Mouse (Mus musculus): Measurements from ENCODE around the gene Slc4a2. TPM values are rescaled to one million over a fixed set of nuclear protein-coding genes. Genes with fewer than 3 reads are reported as not detected.
"Not testable (repeated sequence)": the region's sequence is repeated elsewhere in the genome, so short reads cannot be mapped to it uniquely, and the experiment has no call there.

The Slc4a2 gene
- total RNA-seq, 4 experiments from 2014 or later, result 31.0 to 52.6 (median 39.2) TPM

GRCm38 (mm10) chr5:24393392-24393997, 30.1 kb upstream of the Slc4a2 start, which contains the start of gene Abcb8:
TSS of gene Abcb8 (plus strand) at chr5:24393663.
- DNase-seq (ENCODE audit: low spot score in 2 of 2), result peak; percentile 51 to 83

GRCm38 (mm10) chr5:24394165-24394894, 29.3 kb upstream of the Slc4a2 start:
- DNase-seq (ENCODE audit: low spot score in 2 of 2), result peak; percentile 96

GRCm38 (mm10) chr5:24396254-24396653, 27.4 kb upstream of the Slc4a2 start:
- not testable (repeated sequence) for DNase-seq (ENCODE audit: low spot score in 2 of 2)

GRCm38 (mm10) chr5:24399686-24400085, 24.0 kb upstream of the Slc4a2 start:
- no peak for DNase-seq (ENCODE audit: low spot score in 2 of 2)

- DNase-seq (ENCODE audit: low spot score in 2 of 2), result no peak
These were observed 23.3 kb upstream of the Slc4a2 start for GRCm38 (mm10) chr5:24400362-24400761.

- DNase-seq (ENCODE audit: low spot score in 2 of 2), result no peak
These were observed 22.6 kb upstream of the Slc4a2 start for GRCm38 (mm10) chr5:24400911-24401605.

- no peak for DNase-seq (ENCODE audit: low spot score in 2 of 2)
These were observed 21.7 kb upstream of the Slc4a2 start for GRCm38 (mm10) chr5:24401969-24402368.

- no peak for DNase-seq (ENCODE audit: low spot score in 2 of 2)
These were observed 18.9 kb upstream of the Slc4a2 start for GRCm38 (mm10) chr5:24404594-24405360.

GRCm38 (mm10) chr5:24405389-24405876, 18.2 kb upstream of the Slc4a2 start:
- DNase-seq (ENCODE audit: low spot score in 2 of 2), result no peak

GRCm38 (mm10) chr5:24408651-24409050, 15.0 kb upstream of the Slc4a2 start:
- DNase-seq (ENCODE audit: low spot score in 2 of 2), result no peak

- DNase-seq (ENCODE audit: low spot score in 2 of 2), result peak in 1 of 2 experiments; percentile 8
These were observed 14.2 kb upstream of the Slc4a2 start for GRCm38 (mm10) chr5:24409466-24409865.

GRCm38 (mm10) chr5:24412063-24412462, 11.6 kb upstream of the Slc4a2 start:
- no peak for DNase-seq (ENCODE audit: low spot score in 2 of 2)

GRCm38 (mm10) chr5:24413042-24413693, 10.5 kb upstream of the Slc4a2 start, which contains the start of gene Asic3:
TSS of gene Asic3 (plus strand) at chr5:24413392.
- no peak for DNase-seq (ENCODE audit: low spot score in 2 of 2)

GRCm38 (mm10) chr5:24413938-24414337, 9.7 kb upstream of the Slc4a2 start:
- DNase-seq (ENCODE audit: low spot score in 2 of 2), result no peak

GRCm38 (mm10) chr5:24416222-24416736, 7.4 kb upstream of the Slc4a2 start:
- DNase-seq (ENCODE audit: low spot score in 2 of 2), result peak; percentile 37 to 50

- no peak for DNase-seq (ENCODE audit: low spot score in 2 of 2)
These were observed 6.0 kb upstream of the Slc4a2 start for GRCm38 (mm10) chr5:24417587-24417986.

- DNase-seq (ENCODE audit: low spot score in 2 of 2), result peak in 1 of 2 experiments; percentile 12
These were observed 3.3 kb upstream of the Slc4a2 start for GRCm38 (mm10) chr5:24420381-24420780.

GRCm38 (mm10) chr5:24424004-24424781, 556 bp downstream of the Slc4a2 start:
- DNase-seq (ENCODE audit: low spot score in 2 of 2), result peak in 1 of 2 experiments; percentile 31

GRCm38 (mm10) chr5:24424861-24425411, 1.3 kb downstream of the Slc4a2 start:
- peak in 1 of 2 experiments; percentile 72 for DNase-seq (ENCODE audit: low spot score in 2 of 2)

Data from left cerebral cortex, adult 8-10 months (tissue).